22 mouse cellular contexts compared by ENCODE assay signal in genomic region chr5:148983108-148983664, GRCm38 (mm10). TPM values are rescaled to one million over a fixed set of nuclear protein-coding genes. Genes with fewer than 3 reads are reported as not detected.
DNase-seq lines count a peak whose midpoint lies in the region; ATAC-seq and TF ChIP-seq lines count a peak whose summit lies in the region.
"Had no signal": no experiment of that assay in that cellular context is flagged by ENCODE, and none has a peak within 500 bp of the region (broad histone marks: within the 10 kb centered on the region; RNA-seq: fewer than 3 reads in every experiment).

No protein-coding gene starts in this region.

- no peak for ATAC-seq in megakaryocyte progenitor cell, adult 5-6 weeks (replicated peaks; ENCODE audit: poor library complexity)
- ATAC-seq: CD4-positive, CD25-positive, alpha-beta regulatory T cell, adult 4 months; forebrain, embryonic 16.5 days; hindbrain, embryonic 16.5 days had no signal

- H3K36me3 ChIP-seq in ES-E14 (ENCODE audit: control insufficient read depth, insufficient read depth, low read length, poor library complexity, severe bottlenecking), result no peaks in the 10 kb centered on the region
- H3K36me3 ChIP-seq in embryonic facial prominence, embryonic 10.5 days (replicated peaks), result peaks cover 14% of the 10 kb centered on the region
- H3K36me3 ChIP-seq: neural tube, embryonic 12.5 days had no signal

- no peaks in the 10 kb centered on the region for H3K9me3 ChIP-seq in ES-E14 (ENCODE audit: control insufficient read depth, insufficient read depth, low read depth, low read length)
- peaks cover 12% of the 10 kb centered on the region for H3K9me3 ChIP-seq in embryonic facial prominence, embryonic 10.5 days

- H3K4me1 ChIP-seq in lung, adult 2 months (ENCODE audit: control insufficient read depth, insufficient read depth, low read length), result peaks cover 4% of the 10 kb centered on the region
- peaks cover 4 to 9% of the 10 kb centered on the region in 2 experiments; a peak in 2 of 4 replicates for H3K4me1 ChIP-seq in ES-E14 (ENCODE audit: control insufficient read depth in 2 of 2, insufficient read depth in 2 of 2, low read length in 2 of 2, poor library complexity in 1 of 2)
- peaks cover 27% of the 10 kb centered on the region for H3K4me1 ChIP-seq in embryonic facial prominence, embryonic 10.5 days
- H3K4me1 ChIP-seq: neural tube, embryonic 12.5 days had no signal

- DNase-seq in lung, adult 2 months, result no peak
- no peak for DNase-seq in lung, postnatal 10 days
- DNase-seq in B cell, adult 2 months, result peak; percentile 55 to 65
- no peak for DNase-seq in ES-E14 (ENCODE audit: low read depth, low spot score)
- peak; percentile 80 for DNase-seq in embryonic facial prominence, embryonic 10.5 days (ENCODE audit: low spot score)
- no peak for DNase-seq in adrenal gland, postnatal 25 days
- DNase-seq: cerebellum, postnatal 10 days; heart, adult 11 months; heart, postnatal 36 days; kidney, adult 18-20 months; kidney, postnatal 14 days; right cerebral cortex, postnatal 25 days had no signal

- no peak overlapping the region for H3K9ac ChIP-seq in ES-E14 (ENCODE audit: insufficient read depth, low read depth, low read length, poor library complexity, severe bottlenecking)
- H3K9ac ChIP-seq: embryonic facial prominence, embryonic 13.5 days; heart, embryonic 13.5 days; limb, embryonic 15.5 days; neural tube, embryonic 12.5 days had no signal

- WGBS in lung, adult 2 months, result 82% methylated on average over 12 of the region's 12 CpGs
- 67% methylated on average over 12 of the region's 12 CpGs for WGBS in embryonic facial prominence, embryonic 10.5 days

- no peak overlapping the region for H3K4me3 ChIP-seq in lung, adult 2 months (replicated peaks; ENCODE audit: extremely low read depth, low read depth, low read length)
- no peak overlapping the region for H3K4me3 ChIP-seq in ES-E14 (ENCODE audit: insufficient read depth in 1 of 2, low read depth in 1 of 2, low read length in 2 of 2, poor library complexity in 1 of 2, severe bottlenecking in 1 of 2)
- H3K4me3 ChIP-seq in embryonic facial prominence, embryonic 10.5 days, result no peak overlapping the region
- H3K4me3 ChIP-seq: embryonic facial prominence, embryonic 13.5 days; heart, embryonic 13.5 days; limb, embryonic 15.5 days; neural tube, embryonic 12.5 days had no signal

- TF ChIP-seq CTCF in lung, adult 2 months (IDR thresholded peaks at IDR 0.05; ENCODE audit: insufficient read depth, low read length), result 0 out of 2 replicates have a peak, but pooled peaks have one; percentile 1

- H3K27me3 ChIP-seq in embryonic facial prominence, embryonic 10.5 days (replicated peaks; ENCODE audit: low read depth, poor library complexity, severe bottlenecking), result no peaks in the 10 kb centered on the region
- H3K27me3 ChIP-seq: embryonic facial prominence, embryonic 13.5 days; heart, embryonic 13.5 days; limb, embryonic 15.5 days; neural tube, embryonic 12.5 days had no signal

- in situ Hi-C loops in ES-E14 (cut with MboI; ENCODE audit: low sequenced_read_pairs in 2 of 2, unreplicated experiment in 2 of 2), result no loop called here

- TF ChIP-seq POLR2A in lung, adult 2 months (IDR thresholded peaks at IDR 0.05; ENCODE audit: borderline replicate concordance, extremely low read depth, low read depth, low read length), result no peak

- H3K27ac ChIP-seq in ES-E14 (ENCODE audit: insufficient read depth, low read depth, low read length, poor library complexity, severe bottlenecking), result no peak overlapping the region
- no peak overlapping the region for H3K27ac ChIP-seq in embryonic facial prominence, embryonic 10.5 days (replicated peaks)
- H3K27ac ChIP-seq: embryonic facial prominence, embryonic 13.5 days; heart, embryonic 13.5 days; limb, embryonic 15.5 days; neural tube, embryonic 12.5 days; stomach, postnatal 0 days had no signal

TF ChIP-seq in ES-E14, 5 proteins besides CTCF, POLR2A, EP300 and RAD21:
- TF ChIP-seq ZC3H11A (IDR thresholded peaks at IDR 0.05; ENCODE audit: borderline replicate concordance, low read depth, low read length), result no peak
- peak; percentile 92 for TF ChIP-seq ZNF384 (IDR thresholded peaks at IDR 0.05; ENCODE audit: low read depth, low read length)
- TF ChIP-seq CHD2 (IDR thresholded peaks at IDR 0.05; ENCODE audit: low read depth, low read length), result no peak
- no peak for TF ChIP-seq HCFC1 (IDR thresholded peaks at IDR 0.05; ENCODE audit: borderline replicate concordance, insufficient read depth, low read length)
- no peak for TF ChIP-seq MAFK (IDR thresholded peaks at IDR 0.05; ENCODE audit: insufficient read depth, low read depth, low read length)

RNA-seq across cellular contexts. Expression of gene Gm42791, which starts 11.8 kb away (rescaled TPM):
- not detected in 2 replicates for polyA plus RNA-seq in lung, adult 2 months (2012; rRNA removed)
- 0.48 TPM in 1 of 2 replicates, not detected in the other for total RNA-seq in ES-E14 (2012; rRNA removed)
- polyA plus RNA-seq in embryonic facial prominence, embryonic 10.5 days (2016; fragmentation: Nextera tagmentation; extraction: Ambion mirVana), result 0.49 and 4.6 TPM in 2 replicates
- total RNA-seq in adrenal gland, postnatal 25 days (2021), result 6.7 and 7.4 TPM in 2 replicates
- total RNA-seq in megakaryocyte progenitor cell, adult 5-6 weeks (2015), result not detected in 2 replicates
- total RNA-seq in megakaryocyte progenitor cell, adult 5-6 weeks (2017), result not detected in 2 replicates
- total RNA-seq: monocyte, adult 5-6 weeks had no signal

RNA-seq across cellular contexts. Expression of gene Katnal1, which starts 54.1 kb away (rescaled TPM):
- 5.1 TPM in 2 replicates for polyA plus RNA-seq in lung, adult 2 months (2012; rRNA removed)
- total RNA-seq in ES-E14 (2012; rRNA removed), result 5.8 and 6.4 TPM in 2 replicates
- polyA plus RNA-seq in embryonic facial prominence, embryonic 10.5 days (2016; fragmentation: Nextera tagmentation; extraction: Ambion mirVana), result 19.9 and 20.2 TPM in 2 replicates
- 7.4 and 8.1 TPM in 2 replicates for total RNA-seq in adrenal gland, postnatal 25 days (2021)
- 5.6 and 6.5 TPM in 2 replicates for total RNA-seq in megakaryocyte progenitor cell, adult 5-6 weeks (2015)
- total RNA-seq in megakaryocyte progenitor cell, adult 5-6 weeks (2017), result 6.9 and 9.0 TPM in 2 replicates

Comparison
In these comparisons a context has a peak if more than half of its experiments do, and no peak if none do; other contexts are left out.
1. DNase-seq: peak in B cell, adult 2 months (2 of 2) and embryonic facial prominence, embryonic 10.5 days (single experiment); none in lung, adult 2 months (single experiment), lung, postnatal 10 days (single experiment), ES-E14 (single experiment) and adrenal gland, postnatal 25 days (single experiment).